Mouse (Mus musculus) forebrain, embryonic 15.5 days (tissue): ENCODE data around the gene Vwa3b. TPM values are rescaled to one million over a fixed set of nuclear protein-coding genes. Genes with fewer than 3 reads are reported as not detected.

Source experiments
- ATAC-seq: fragments of 200-750 bp; cut with Nextera tagmentation; replicated peaks from 2 replicates; pipeline ENCODE4 v1.8.0; 2017; ENCODE audit warnings: mild to moderate bottlenecking, moderate TSS enrichment, moderate library complexity
- H3K27ac ChIP-seq: fragments of 300-500 bp; sonication (generic); replicated peaks from 2 replicates; pipeline ENCODE4 v1.5.1; 2015; ENCODE audit warnings: mild to moderate bottlenecking, inconsistent platforms
- H3K27me3 ChIP-seq: fragments of 300-500 bp; sonication (generic); 2 replicates; pipeline ENCODE4 v1.6.1; 2015; ENCODE audit warnings: inconsistent platforms
- H3K36me3 ChIP-seq: fragments of 300-500 bp; sonication (generic); 2 replicates; pipeline ENCODE4 v1.6.1; 2015; ENCODE audit warnings: mild to moderate bottlenecking, inconsistent platforms
- H3K4me1 ChIP-seq: fragments of 300-500 bp; sonication (generic); 2 replicates; pipeline ENCODE4 v1.6.1; 2015; ENCODE audit warnings: inconsistent platforms
- H3K4me2 ChIP-seq: fragments of 300-500 bp; sonication (generic); replicated peaks from 2 replicates; pipeline ENCODE4 v1.6.1; 2015; ENCODE audit warnings: mild to moderate bottlenecking, inconsistent platforms
- H3K4me3 ChIP-seq: fragments of 300-500 bp; sonication (generic); 2 replicates; pipeline ENCODE4 v1.5.1; 2015; ENCODE audit warnings: mild to moderate bottlenecking, inconsistent platforms
- H3K9ac ChIP-seq: fragments of 300-500 bp; sonication (generic); replicated peaks from 2 replicates; pipeline ENCODE4 v1.6.1; 2015; ENCODE audit warnings: mild to moderate bottlenecking, inconsistent platforms
- H3K9me3 ChIP-seq: fragments of 300-500 bp; sonication (generic); 2 replicates; pipeline ENCODE4 v1.6.1; 2016; ENCODE audit warnings: inconsistent platforms
- WGBS: fragments of 180-500 bp; shearing (Covaris S2); methylation state at CpG from one replicate; pipeline ENCODE4 v1.1.7; 2015; ENCODE audit warnings: mixed read lengths; 5-methylcytosine and 5-hydroxymethylcytosine counted together
- polyA plus RNA-seq: library from polyadenylated mRNA; unstranded; fragments of >200 nt; fragmentation: Nextera tagmentation; extraction: Ambion mirVana; gene quantifications from 2 replicates; pipeline ENCODE4 v1.2.1, GENCODE M21; 2015

Gene Vwa3b
- polyA plus RNA-seq, 1 experiment from 2014 or later: 1.4 TPM

- no peaks in the 10 kb centered on the region for H3K27me3 ChIP-seq
- WGBS: 91% methylated on average over 9 of the region's 9 CpGs
Observed at GRCm38 (mm10) chr1:37151896-37152295, 125.5 kb downstream of the Vwa3b start.

GRCm38 (mm10) chr1:37166066-37166465, 139.7 kb downstream of the Vwa3b start:
- no peak overlapping the region for H3K4me2 ChIP-seq
- H3K4me1 ChIP-seq: no peaks in the 10 kb centered on the region
- no peaks in the 10 kb centered on the region for H3K36me3 ChIP-seq
- no peak overlapping the region for H3K9ac ChIP-seq
- H3K27ac ChIP-seq: no peak overlapping the region
- ATAC-seq: no peak
- H3K9me3 ChIP-seq: no peaks in the 10 kb centered on the region
- H3K27me3 ChIP-seq: no peaks in the 10 kb centered on the region; the same call in 1 of the 2 replicates
- no peak overlapping the region for H3K4me3 ChIP-seq
- 17% methylated on average over 6 of the region's 6 CpGs for WGBS

More at GRCm38 (mm10) chr1:37151896-37152295, 125.5 kb downstream of the Vwa3b start:
- H3K4me3 ChIP-seq: no peak overlapping the region
- no peaks in the 10 kb centered on the region for H3K36me3 ChIP-seq
- H3K4me2 ChIP-seq: no peak overlapping the region
- H3K9ac ChIP-seq: no peak overlapping the region
- ATAC-seq: no peak
- no peaks in the 10 kb centered on the region for H3K9me3 ChIP-seq
- H3K4me1 ChIP-seq: no peaks in the 10 kb centered on the region
- no peak overlapping the region for H3K27ac ChIP-seq

- Histone ChIP-seq H3K4me3 (no peak overlapping the region), H3K4me1 (no peaks in the 10 kb centered on the region), H3K4me2 (no peak overlapping the region), H3K9me3 (no peaks in the 10 kb centered on the region), H3K27ac (no peak overlapping the region), H3K9ac (no peak overlapping the region), H3K27me3 (no peaks in the 10 kb centered on the region; the same call in 1 of the 2 replicates), H3K36me3 (no peaks in the 10 kb centered on the region)
- 82% methylated on average over 7 of the region's 7 CpGs for WGBS
- ATAC-seq: no peak
Observed at GRCm38 (mm10) chr1:37167918-37168317, 141.5 kb downstream of the Vwa3b start.

GRCm38 (mm10) chr1:37177874-37178273, 151.5 kb downstream of the Vwa3b start:
- Histone ChIP-seq H3K9me3 (no peaks in the 10 kb centered on the region), H3K9ac (no peak overlapping the region), H3K27ac (no peak overlapping the region), H3K4me3 (no peak overlapping the region), H3K36me3 (no peaks in the 10 kb centered on the region), H3K4me1 (no peaks in the 10 kb centered on the region), H3K27me3 (no peaks in the 10 kb centered on the region), H3K4me2 (no peak overlapping the region)
- 91% methylated on average over 2 of the region's 2 CpGs for WGBS
- no peak for ATAC-seq

GRCm38 (mm10) chr1:37179852-37180251, 153.5 kb downstream of the Vwa3b start:
- 68% methylated on average over 5 of the region's 5 CpGs for WGBS
- H3K27me3 ChIP-seq: no peaks in the 10 kb centered on the region
- no peak overlapping the region for H3K4me3 ChIP-seq
- no peaks in the 10 kb centered on the region for H3K9me3 ChIP-seq
- no peaks in the 10 kb centered on the region for H3K36me3 ChIP-seq
- H3K27ac ChIP-seq: no peak overlapping the region
- ATAC-seq: no peak
- H3K9ac ChIP-seq: no peak overlapping the region
- H3K4me1 ChIP-seq: no peaks in the 10 kb centered on the region
- no peak overlapping the region for H3K4me2 ChIP-seq

GRCm38 (mm10) chr1:37187050-37187449, 160.7 kb downstream of the Vwa3b start:
- 52% methylated on average over 6 of the region's 6 CpGs for WGBS
- H3K9ac ChIP-seq: no peak overlapping the region

GRCm38 (mm10) chr1:37194607-37195006, 168.2 kb downstream of the Vwa3b start:
- no peaks in the 10 kb centered on the region for H3K4me1 ChIP-seq
- no peaks in the 10 kb centered on the region for H3K27me3 ChIP-seq
- no peak overlapping the region for H3K4me3 ChIP-seq
- no peaks in the 10 kb centered on the region for H3K9me3 ChIP-seq
- 46% methylated on average over 4 of the region's 4 CpGs for WGBS
- no peaks in the 10 kb centered on the region for H3K36me3 ChIP-seq
- no peak overlapping the region for H3K27ac ChIP-seq
- H3K4me2 ChIP-seq: no peak overlapping the region
- no peak for ATAC-seq
- H3K9ac ChIP-seq: no peak overlapping the region

More at GRCm38 (mm10) chr1:37187050-37187449, 160.7 kb downstream of the Vwa3b start:
- Histone ChIP-seq H3K4me3 (no peak overlapping the region), H3K4me1 (no peaks in the 10 kb centered on the region), H3K4me2 (no peak overlapping the region), H3K9me3 (no peaks in the 10 kb centered on the region), H3K27me3 (no peaks in the 10 kb centered on the region), H3K36me3 (no peaks in the 10 kb centered on the region), H3K27ac (no peak overlapping the region)
- 0 out of 2 replicates have a peak, but pooled peaks have one; percentile 29 for ATAC-seq

GRCm38 (mm10) chr1:37201406-37201805, 175.0 kb downstream of the Vwa3b start:
- no peak for ATAC-seq
- H3K27me3 ChIP-seq: no peaks in the 10 kb centered on the region
- H3K9me3 ChIP-seq: no peaks in the 10 kb centered on the region
- no peak overlapping the region for H3K4me3 ChIP-seq
- WGBS: 92% methylated on average over 4 of the region's 4 CpGs
- H3K36me3 ChIP-seq: no peaks in the 10 kb centered on the region
- H3K4me2 ChIP-seq: no peak overlapping the region
- no peaks in the 10 kb centered on the region for H3K4me1 ChIP-seq
- no peak overlapping the region for H3K9ac ChIP-seq
- no peak overlapping the region for H3K27ac ChIP-seq

GRCm38 (mm10) chr1:37207743-37208142, 181.3 kb downstream of the Vwa3b start:
- Histone ChIP-seq H3K36me3 (no peaks in the 10 kb centered on the region), H3K27ac (no peak overlapping the region), H3K4me1 (no peaks in the 10 kb centered on the region), H3K27me3 (no peaks in the 10 kb centered on the region), H3K4me3 (no peak overlapping the region), H3K9ac (no peak overlapping the region), H3K4me2 (no peak overlapping the region), H3K9me3 (no peaks in the 10 kb centered on the region)
- ATAC-seq: no peak
- WGBS: 67% methylated on average over 8 of the region's 8 CpGs

- Histone ChIP-seq H3K36me3 (no peaks in the 10 kb centered on the region), H3K4me1 (no peaks in the 10 kb centered on the region), H3K27ac (no peak overlapping the region), H3K9me3 (no peaks in the 10 kb centered on the region), H3K4me2 (no peak overlapping the region), H3K27me3 (peaks cover 1% of the 10 kb centered on the region; the same call in 1 of the 2 replicates), H3K9ac (no peak overlapping the region), H3K4me3 (no peak overlapping the region)
- 87% methylated on average over 9 of the region's 9 CpGs for WGBS
- no peak for ATAC-seq
Observed at GRCm38 (mm10) chr1:37212375-37212774, 186.0 kb downstream of the Vwa3b start.

- 74% methylated on average over 1 of the region's 1 CpGs for WGBS
- no peak for ATAC-seq
- H3K9me3 ChIP-seq: no peaks in the 10 kb centered on the region
Observed at GRCm38 (mm10) chr1:37214144-37214543, 187.7 kb downstream of the Vwa3b start, which contains the start of gene Cnga3. Gene Cnga3, plus strand, starts transcription at chr1:37214434.

GRCm38 (mm10) chr1:37218386-37218785, 192.0 kb downstream of the Vwa3b start:
- H3K9ac ChIP-seq: no peak overlapping the region
- H3K36me3 ChIP-seq: no peaks in the 10 kb centered on the region
- no peak overlapping the region; the same call in 1 of the 2 replicates for H3K4me2 ChIP-seq
- 2% methylated on average over 14 of the region's 14 CpGs for WGBS
- no peak overlapping the region for H3K4me3 ChIP-seq
- no peak for ATAC-seq
- H3K27ac ChIP-seq: no peak overlapping the region
- H3K9me3 ChIP-seq: no peaks in the 10 kb centered on the region
- peaks cover 5% of the 10 kb centered on the region; the same call in 1 of the 2 replicates for H3K27me3 ChIP-seq
- H3K4me1 ChIP-seq: peaks cover 23% of the 10 kb centered on the region

More at GRCm38 (mm10) chr1:37214144-37214543, 187.7 kb downstream of the Vwa3b start, which contains the start of gene Cnga3:
- no peak within 1 kb of the TSS for H3K27ac ChIP-seq
- no peaks in the 10 kb centered on the region for H3K36me3 ChIP-seq
- no peak within 1 kb of the TSS for H3K4me2 ChIP-seq
- H3K9ac ChIP-seq: no peak within 1 kb of the TSS
- no peak within 1 kb of the TSS for H3K4me3 ChIP-seq
- H3K4me1 ChIP-seq: peaks cover 3% of the 10 kb centered on the region; the same call in 1 of the 2 replicates
- peaks cover 5% of the 10 kb centered on the region; the same call in 1 of the 2 replicates for H3K27me3 ChIP-seq

- peak overlapping the region; percentile 62 for H3K27ac ChIP-seq
- H3K36me3 ChIP-seq: no peaks in the 10 kb centered on the region
- H3K9me3 ChIP-seq: no peaks in the 10 kb centered on the region
- no peak overlapping the region for H3K4me2 ChIP-seq
- no peak overlapping the region for H3K9ac ChIP-seq
- H3K4me3 ChIP-seq: no peak overlapping the region
- WGBS: 72% methylated on average over 5 of the region's 5 CpGs
- ATAC-seq: peak; percentile 39
- H3K4me1 ChIP-seq: peaks cover 23% of the 10 kb centered on the region
- peaks cover 5% of the 10 kb centered on the region; the same call in 1 of the 2 replicates for H3K27me3 ChIP-seq
Observed at GRCm38 (mm10) chr1:37219593-37219992, 193.2 kb downstream of the Vwa3b start.
